ENCODE assay signal across 21 mouse cellular contexts in the genomic region with DNA sequence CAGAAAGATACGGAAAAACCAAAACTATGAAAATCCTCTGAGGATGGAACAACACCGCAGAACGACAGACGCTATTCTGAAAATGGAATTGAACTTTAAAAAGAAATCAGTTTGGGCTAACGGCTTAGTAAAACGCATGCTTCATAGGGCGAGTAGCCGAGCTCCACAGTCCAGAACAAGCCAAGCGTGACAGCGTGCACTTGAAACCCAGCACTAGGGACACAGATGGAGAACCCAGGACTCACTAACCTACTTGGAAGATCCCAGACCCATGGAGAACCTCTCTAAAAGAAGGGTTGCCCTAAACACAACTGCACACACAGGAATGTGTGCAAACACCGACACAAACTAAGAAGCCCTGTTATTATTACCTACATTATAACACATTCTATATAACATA.
"Had no signal": no experiment of that assay in that cellular context is flagged by ENCODE, and none has a peak within 500 bp of the region (broad histone marks: within the 10 kb centered on the region; RNA-seq: fewer than 3 reads in every experiment).

No protein-coding gene starts in this region.

- H3K9ac ChIP-seq: heart, embryonic 12.5 days; hindbrain, embryonic 12.5 days; hindbrain, embryonic 14.5 days; intestine, embryonic 15.5 days; limb, embryonic 13.5 days; limb, embryonic 15.5 days; liver, embryonic 12.5 days; liver, embryonic 14.5 days had no signal

- H3K9me3 ChIP-seq: heart, embryonic 10.5 days; heart, embryonic 12.5 days; hindbrain, embryonic 10.5 days; hindbrain, embryonic 12.5 days; intestine, embryonic 15.5 days; limb, embryonic 13.5 days; limb, embryonic 15.5 days; liver, embryonic 12.5 days had no signal

- H3K27ac ChIP-seq: gastrocnemius, adult 2 months; heart, embryonic 10.5 days; hindbrain, embryonic 10.5 days; hindbrain, embryonic 12.5 days; hindbrain, embryonic 14.5 days; intestine, embryonic 15.5 days; limb, embryonic 13.5 days; limb, embryonic 15.5 days; liver, embryonic 12.5 days; liver, embryonic 14.5 days had no signal

- DNase-seq: gastrocnemius, adult 2 months; gastrocnemius, postnatal 10 days; gastrocnemius, postnatal 25 days; heart, adult 18-20 months; heart, postnatal 10 days; heart, postnatal 4 days; layer of hippocampus, adult 9-11 months; layer of hippocampus, postnatal 36 days had no signal

- H3K36me3 ChIP-seq: hindbrain, embryonic 10.5 days; hindbrain, embryonic 12.5 days; intestine, embryonic 15.5 days; limb, embryonic 13.5 days; limb, embryonic 15.5 days; liver, embryonic 12.5 days had no signal

- H3K4me2 ChIP-seq: heart, embryonic 12.5 days; hindbrain, embryonic 12.5 days; hindbrain, embryonic 14.5 days; intestine, embryonic 15.5 days; limb, embryonic 13.5 days; limb, embryonic 15.5 days; liver, embryonic 12.5 days had no signal

- H3K4me3 ChIP-seq: gastrocnemius, adult 2 months; heart, embryonic 10.5 days; heart, embryonic 12.5 days; hindbrain, embryonic 10.5 days; hindbrain, embryonic 12.5 days; intestine, embryonic 15.5 days; limb, embryonic 13.5 days; limb, embryonic 15.5 days; liver, embryonic 12.5 days had no signal

- H3K4me1 ChIP-seq: intestine, embryonic 15.5 days; liver, embryonic 12.5 days had no signal

- ATAC-seq: forebrain, embryonic 16.5 days; inflammation-experienced regulatory T-cells, adult 6 months; intestine, embryonic 15.5 days; intestine, postnatal 0 days; liver, embryonic 12.5 days had no signal

- H3K27me3 ChIP-seq: heart, embryonic 12.5 days; hindbrain, embryonic 12.5 days; intestine, embryonic 15.5 days; limb, embryonic 13.5 days; limb, embryonic 15.5 days; liver, embryonic 12.5 days had no signal
